Mouse (Mus musculus) stomach, embryonic 15.5 days (tissue): Measurements from ENCODE around the gene C1qtnf1. TPM values are rescaled to one million over a fixed set of nuclear protein-coding genes. Genes with fewer than 3 reads are reported as not detected.

Experiments used
- ATAC-seq: fragments of 200-750 bp; cut with Nextera tagmentation; 2 replicates; pipeline ENCODE4 v1.8.0; 2017; ENCODE audit warnings: low read depth, moderate number of reproducible peaks, moderate TSS enrichment; ENCODE audit not compliant: insufficient read depth, low FRiP score
- H3K27ac ChIP-seq: fragments of 300-500 bp; sonication (generic); 2 replicates; pipeline ENCODE4 v1.5.1; 2015; ENCODE audit warnings: mild to moderate bottlenecking, inconsistent platforms
- H3K27me3 ChIP-seq: fragments of 300-500 bp; sonication (generic); replicated peaks from 2 replicates; pipeline ENCODE4 v1.6.1; 2015; ENCODE audit warnings: inconsistent platforms
- H3K36me3 ChIP-seq: fragments of 300-500 bp; sonication (generic); 2 replicates; pipeline ENCODE4 v1.6.1; 2015; ENCODE audit warnings: inconsistent platforms
- H3K4me1 ChIP-seq: fragments of 300-500 bp; sonication (generic); 2 replicates; pipeline ENCODE4 v1.6.1; 2015; ENCODE audit warnings: inconsistent platforms
- H3K4me2 ChIP-seq: fragments of 300-500 bp; sonication (generic); 2 replicates; pipeline ENCODE4 v1.6.1; 2015; ENCODE audit warnings: mild to moderate bottlenecking, inconsistent platforms
- H3K4me3 ChIP-seq: fragments of 300-500 bp; sonication (generic); replicated peaks from 2 replicates; pipeline ENCODE4 v1.5.1; 2015; ENCODE audit warnings: inconsistent platforms
- H3K9ac ChIP-seq: fragments of 300-500 bp; sonication (generic); 2 replicates; pipeline ENCODE4 v1.6.1; 2015; ENCODE audit warnings: inconsistent platforms
- H3K9me3 ChIP-seq: fragments of 300-500 bp; sonication (generic); 2 replicates; pipeline ENCODE4 v1.6.1; 2016; ENCODE audit warnings: inconsistent platforms
- WGBS: fragments of 180-500 bp; shearing (Covaris S2); methylation state at CpG from one replicate; pipeline ENCODE4 v1.1.7; 2015; 5-methylcytosine and 5-hydroxymethylcytosine counted together
- polyA plus RNA-seq: library from polyadenylated mRNA; unstranded; fragments of >200 nt; fragmentation: Nextera tagmentation; extraction: Ambion mirVana; gene quantifications from 2 replicates; pipeline ENCODE4 v1.2.1, GENCODE M21; 2015

The C1qtnf1 gene
- polyA plus RNA-seq, 1 experiment from 2014 or later, result 6.8 TPM

- Histone ChIP-seq H3K4me2 (no peak overlapping the region), H3K9me3 (no peaks in the 10 kb centered on the region), H3K4me1 (peaks cover 38% of the 10 kb centered on the region), H3K4me3 (no peak overlapping the region), H3K27ac (no peak overlapping the region), H3K36me3 (peaks cover 24% of the 10 kb centered on the region), H3K27me3 (no peaks in the 10 kb centered on the region), H3K9ac (no peak overlapping the region)
- ATAC-seq, result no peak
- 84% methylated on average over 2 of the region's 2 CpGs for WGBS
These were observed 24.8 kb upstream of the C1qtnf1 start for GRCm38 (mm10) chr11:118403183-118403582.

DNA sequence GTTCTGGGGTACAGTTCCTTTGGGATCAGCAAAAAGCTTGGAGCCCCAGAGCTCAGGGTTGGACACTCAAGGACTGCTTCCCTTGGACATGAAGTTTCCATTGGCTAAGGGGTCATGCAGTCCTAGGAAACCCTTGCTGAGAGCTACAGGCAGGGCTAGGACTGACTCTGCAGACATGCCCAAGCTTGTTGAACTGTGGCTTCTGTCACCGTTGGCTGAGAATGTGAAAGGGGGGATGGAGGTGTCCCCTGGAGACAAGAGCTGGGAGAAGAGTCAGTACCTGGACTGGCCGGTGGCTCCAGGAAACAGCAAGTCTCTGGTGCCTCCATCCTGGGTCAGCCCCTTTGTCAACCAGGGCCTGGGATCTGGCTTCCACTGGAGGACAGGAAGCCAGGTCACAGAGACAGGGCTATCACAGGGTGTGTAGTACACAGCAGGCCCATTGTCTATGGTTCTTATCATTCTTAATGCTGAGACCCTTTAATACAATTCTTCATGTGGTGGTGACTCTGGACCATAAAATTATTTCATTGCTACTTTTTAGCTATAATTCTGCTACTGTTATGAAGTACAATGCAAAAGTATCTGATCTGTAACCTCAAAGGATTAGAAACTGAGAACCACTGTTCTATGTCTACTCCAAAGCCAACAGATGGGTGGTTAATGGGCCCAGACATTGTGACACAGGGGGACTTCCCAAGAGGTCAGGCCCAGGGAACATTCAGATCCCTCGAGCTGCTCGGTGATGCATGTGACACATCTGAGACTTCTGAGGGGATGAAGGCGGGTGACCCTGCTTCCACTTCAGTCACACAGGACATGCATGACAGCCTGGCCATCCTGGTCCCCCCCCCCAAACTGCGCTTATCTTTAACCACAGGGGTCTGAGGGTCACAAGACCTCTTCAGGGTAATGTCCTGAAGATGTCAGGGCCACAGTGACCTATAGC is 23.8 kb upstream of the C1qtnf1 start:
- Histone ChIP-seq H3K27me3 (no peaks in the 10 kb centered on the region), H3K9me3 (no peaks in the 10 kb centered on the region), H3K4me3 (no peak overlapping the region), H3K4me1 (peaks cover 38% of the 10 kb centered on the region), H3K36me3 (peaks cover 26% of the 10 kb centered on the region), H3K4me2 (no peak overlapping the region), H3K9ac (no peak overlapping the region), H3K27ac (no peak overlapping the region)
- ATAC-seq, result no peak
- 84% methylated on average over 6 of the region's 6 CpGs for WGBS

- H3K9ac ChIP-seq, result no peak overlapping the region
- no peak overlapping the region for H3K27ac ChIP-seq
- H3K27me3 ChIP-seq, result no peaks in the 10 kb centered on the region
- H3K4me1 ChIP-seq, result peaks cover 33% of the 10 kb centered on the region
- H3K36me3 ChIP-seq, result peaks cover 27% of the 10 kb centered on the region
- H3K9me3 ChIP-seq, result no peaks in the 10 kb centered on the region
- no peak overlapping the region for H3K4me3 ChIP-seq
- no peak for ATAC-seq
- H3K4me2 ChIP-seq, result no peak overlapping the region
- WGBS, result 89% methylated on average over 8 of the region's 8 CpGs
These were observed 22.7 kb upstream of the C1qtnf1 start for GRCm38 (mm10) chr11:118405311-118405710.

DNA sequence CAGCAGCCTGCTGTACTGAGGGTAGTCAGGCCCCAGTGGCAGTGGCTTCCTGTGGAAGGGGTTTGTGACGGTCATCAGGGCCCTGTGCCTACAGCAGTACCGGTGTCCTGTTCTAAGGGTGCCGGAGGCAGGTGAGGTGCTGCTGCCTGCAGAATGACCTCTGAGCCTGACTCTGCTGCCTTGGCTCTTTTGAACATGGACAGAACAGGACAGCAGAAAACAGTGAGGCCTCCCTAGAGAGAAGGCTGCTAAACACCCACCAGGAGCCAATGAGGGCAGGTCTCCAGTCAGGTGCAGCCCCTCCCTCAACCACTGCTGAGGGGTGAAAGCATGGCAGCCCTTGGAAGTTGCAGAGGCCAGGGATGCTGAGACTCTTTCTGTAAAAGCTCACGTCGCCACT is 21.5 kb upstream of the C1qtnf1 start:
- H3K27me3 ChIP-seq, result no peaks in the 10 kb centered on the region
- 85% methylated on average over 5 of the region's 5 CpGs for WGBS
- H3K27ac ChIP-seq, result peak overlapping the region; percentile 48; the same call in 1 of the 2 replicates
- ATAC-seq, result no peak
- H3K9ac ChIP-seq, result no peak overlapping the region
- H3K4me1 ChIP-seq, result peaks cover 22% of the 10 kb centered on the region
- H3K9me3 ChIP-seq, result no peaks in the 10 kb centered on the region
- no peak overlapping the region for H3K4me2 ChIP-seq
- peaks cover 34% of the 10 kb centered on the region for H3K36me3 ChIP-seq
- H3K4me3 ChIP-seq, result no peak overlapping the region

GRCm38 (mm10) chr11:118407318-118407910 is 20.6 kb upstream of the C1qtnf1 start:
- ATAC-seq, result no peak
- Histone ChIP-seq H3K4me3 (no peak overlapping the region), H3K27me3 (no peaks in the 10 kb centered on the region), H3K4me2 (no peak overlapping the region), H3K36me3 (peaks cover 34% of the 10 kb centered on the region), H3K9me3 (no peaks in the 10 kb centered on the region), H3K9ac (no peak overlapping the region), H3K27ac (no peak overlapping the region), H3K4me1 (0 out of 2 replicates have a peak, but pooled peaks cover 15% of the 10 kb centered on the region)
- 77% methylated on average over 23 of the region's 23 CpGs for WGBS

DNA sequence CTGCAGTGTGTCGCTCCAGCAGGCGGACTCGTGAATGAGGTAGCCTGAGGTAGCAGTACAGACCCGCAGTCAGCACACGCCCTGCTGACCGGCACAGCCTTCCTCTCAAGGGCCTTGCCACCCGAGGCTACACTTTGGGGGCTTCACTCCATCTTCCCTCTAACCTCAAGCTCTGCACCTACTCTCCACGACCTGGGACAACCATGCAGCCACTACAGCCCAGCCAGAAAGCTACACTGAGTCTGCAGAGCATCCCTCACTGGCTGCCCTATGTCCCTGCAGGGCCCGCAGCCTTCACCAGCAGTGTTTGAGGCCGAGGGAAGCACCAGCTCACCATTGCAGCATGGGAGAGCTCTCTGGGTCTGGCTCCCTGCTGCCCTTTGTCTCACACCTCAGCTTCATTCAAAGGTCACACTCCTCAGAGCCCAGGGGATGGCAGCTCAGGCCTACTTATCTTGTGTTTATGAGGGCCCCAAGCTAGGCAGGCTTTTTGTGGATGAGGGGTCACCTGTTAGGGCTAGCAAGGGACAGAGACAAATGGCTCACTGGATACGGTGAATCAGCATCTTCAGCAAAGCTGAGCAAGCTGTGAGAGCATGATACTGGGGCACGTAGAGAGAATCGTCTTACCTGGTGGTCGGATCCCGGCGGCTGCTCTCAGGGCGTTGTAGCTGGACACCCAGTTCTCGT is 19.8 kb upstream of the C1qtnf1 start:
- H3K27me3 ChIP-seq, result no peaks in the 10 kb centered on the region
- no peaks in the 10 kb centered on the region for H3K9me3 ChIP-seq
- no peak overlapping the region for H3K27ac ChIP-seq
- H3K4me1 ChIP-seq, result 0 out of 2 replicates have a peak, but pooled peaks cover 14% of the 10 kb centered on the region
- H3K36me3 ChIP-seq, result peaks cover 34% of the 10 kb centered on the region
- WGBS, result 69% methylated on average over 18 of the region's 18 CpGs
- no peak overlapping the region for H3K4me2 ChIP-seq
- ATAC-seq, result no peak
- no peak overlapping the region for H3K9ac ChIP-seq
- no peak overlapping the region for H3K4me3 ChIP-seq

DNA sequence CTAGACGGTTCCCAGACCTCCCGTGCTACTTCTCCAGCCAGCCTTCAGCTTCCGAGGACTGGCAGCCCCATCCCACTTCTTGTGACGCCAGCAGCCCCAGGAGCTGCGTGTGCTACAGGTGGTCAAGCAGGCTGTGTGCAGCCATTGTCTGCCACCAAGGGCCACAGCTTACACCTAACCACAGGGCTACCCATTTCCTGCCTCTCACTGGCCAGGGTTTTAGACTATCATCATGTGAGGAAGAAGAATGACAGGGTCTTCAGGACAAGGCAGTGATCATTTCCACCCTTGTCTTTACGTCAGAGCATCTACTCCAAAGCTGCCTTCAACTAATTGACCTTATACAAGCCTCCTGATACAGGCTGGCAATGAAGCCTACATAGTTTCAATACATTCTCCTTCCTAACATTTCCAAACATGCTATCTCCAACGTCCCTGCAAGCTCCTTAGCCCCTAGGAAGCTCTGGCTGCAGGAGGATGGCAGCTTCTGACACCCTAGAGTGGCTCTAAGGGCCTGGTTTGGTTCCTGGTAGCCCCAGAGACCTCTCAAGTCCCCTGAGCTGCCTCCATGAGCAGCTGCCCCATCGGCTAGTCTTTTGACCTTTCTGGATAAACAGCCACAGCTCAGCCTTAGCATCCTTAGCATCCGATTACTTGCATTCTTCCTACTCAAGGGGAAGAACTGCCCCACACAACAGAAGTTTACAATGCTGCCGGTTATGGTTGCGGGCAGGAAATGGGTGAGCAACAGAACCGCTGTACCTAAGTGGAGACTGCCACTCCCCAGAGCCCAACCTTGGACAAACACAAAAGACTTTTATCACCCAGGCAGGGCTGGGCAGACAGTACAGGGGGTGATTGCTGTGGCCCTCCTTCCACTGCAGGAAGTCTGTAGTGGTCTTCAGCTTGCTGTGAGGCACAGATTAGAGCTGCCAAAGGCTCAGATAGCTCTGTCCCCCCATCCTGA is 18.6 kb upstream of the C1qtnf1 start:
- Histone ChIP-seq H3K27ac (peak overlapping the region; percentile 68), H3K4me1 (0 out of 2 replicates have a peak, but pooled peaks cover 15% of the 10 kb centered on the region), H3K36me3 (peaks cover 36% of the 10 kb centered on the region), H3K4me3 (no peak overlapping the region), H3K27me3 (no peaks in the 10 kb centered on the region), H3K4me2 (no peak overlapping the region), H3K9ac (no peak overlapping the region), H3K9me3 (no peaks in the 10 kb centered on the region)
- ATAC-seq, result peak; percentile 67
- WGBS, result 66% methylated on average over 12 of the region's 12 CpGs

- H3K36me3 ChIP-seq, result peaks cover 41% of the 10 kb centered on the region
These were observed 17.9 kb upstream of the C1qtnf1 start for GRCm38 (mm10) chr11:118410073-118410444.

DNA sequence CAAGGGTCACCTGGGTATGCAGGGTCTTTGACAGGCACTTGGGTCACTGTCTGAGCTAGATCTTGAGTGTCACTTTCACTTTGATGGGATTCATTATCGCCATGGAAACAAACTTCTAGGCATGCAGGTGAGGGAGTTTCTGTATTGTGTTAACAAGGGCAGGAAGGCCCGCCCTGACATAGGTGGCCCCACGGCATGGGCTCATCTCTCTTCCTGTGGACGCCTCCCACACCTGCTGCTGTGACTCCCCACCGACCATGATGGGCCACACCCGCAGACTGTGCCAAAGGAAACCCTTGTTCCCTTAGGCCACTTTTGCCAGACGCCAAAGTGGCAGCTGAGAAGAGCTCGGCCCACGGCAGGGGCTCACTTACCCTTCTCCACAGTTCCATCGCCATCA is 17.5 kb upstream of the C1qtnf1 start:
- peak overlapping the region; percentile 68 for H3K27ac ChIP-seq
- no peaks in the 10 kb centered on the region for H3K9me3 ChIP-seq
- no peak overlapping the region for H3K4me3 ChIP-seq
- 0 out of 2 replicates have a peak, but pooled peaks cover 17% of the 10 kb centered on the region for H3K4me1 ChIP-seq
- peaks cover 38% of the 10 kb centered on the region for H3K36me3 ChIP-seq
- 83% methylated on average over 10 of the region's 10 CpGs for WGBS
- no peak for ATAC-seq
- H3K4me2 ChIP-seq, result no peak overlapping the region
- H3K9ac ChIP-seq, result no peak overlapping the region
- H3K27me3 ChIP-seq, result no peaks in the 10 kb centered on the region

More at GRCm38 (mm10) chr11:118410073-118410444, 17.9 kb upstream of the C1qtnf1 start:
- H3K27me3 ChIP-seq, result no peaks in the 10 kb centered on the region
- H3K9ac ChIP-seq, result no peak overlapping the region
- peak overlapping the region; percentile 68 for H3K27ac ChIP-seq
- H3K4me3 ChIP-seq, result no peak overlapping the region
- no peaks in the 10 kb centered on the region for H3K9me3 ChIP-seq
- peak; percentile 14; the same call in 1 of the 2 replicates for ATAC-seq
- H3K4me1 ChIP-seq, result 0 out of 2 replicates have a peak, but pooled peaks cover 17% of the 10 kb centered on the region
- H3K4me2 ChIP-seq, result no peak overlapping the region
- 52% methylated on average over 1 of the region's 1 CpGs for WGBS

GRCm38 (mm10) chr11:118411271-118411670 is 16.7 kb upstream of the C1qtnf1 start:
- ATAC-seq, result no peak
- Histone ChIP-seq H3K27me3 (no peaks in the 10 kb centered on the region), H3K9me3 (no peaks in the 10 kb centered on the region), H3K27ac (no peak overlapping the region), H3K36me3 (peaks cover 32% of the 10 kb centered on the region), H3K4me3 (no peak overlapping the region), H3K4me1 (0 out of 2 replicates have a peak, but pooled peaks cover 10% of the 10 kb centered on the region), H3K9ac (no peak overlapping the region), H3K4me2 (no peak overlapping the region)
- WGBS, result 91% methylated on average over 8 of the region's 8 CpGs

GRCm38 (mm10) chr11:118412601-118413000 is 15.4 kb upstream of the C1qtnf1 start:
- H3K9ac ChIP-seq, result no peak overlapping the region
- H3K4me3 ChIP-seq, result no peak overlapping the region
- WGBS, result 79% methylated on average over 2 of the region's 2 CpGs
- H3K9me3 ChIP-seq, result no peaks in the 10 kb centered on the region
- H3K4me2 ChIP-seq, result no peak overlapping the region
- H3K4me1 ChIP-seq, result peaks cover 16% of the 10 kb centered on the region; the same call in 1 of the 2 replicates
- peaks cover 26% of the 10 kb centered on the region for H3K36me3 ChIP-seq
- H3K27me3 ChIP-seq, result no peaks in the 10 kb centered on the region
- ATAC-seq, result no peak
- no peak overlapping the region for H3K27ac ChIP-seq
